Mouse (Mus musculus): ENCODE data around the gene Mast4. TPM values are rescaled to one million over a fixed set of nuclear protein-coding genes. Genes with fewer than 3 reads are reported as not detected.

Mast4 gene
- polyA plus RNA-seq, 1 experiment from 2014 or later = 21.1 TPM

DNA sequence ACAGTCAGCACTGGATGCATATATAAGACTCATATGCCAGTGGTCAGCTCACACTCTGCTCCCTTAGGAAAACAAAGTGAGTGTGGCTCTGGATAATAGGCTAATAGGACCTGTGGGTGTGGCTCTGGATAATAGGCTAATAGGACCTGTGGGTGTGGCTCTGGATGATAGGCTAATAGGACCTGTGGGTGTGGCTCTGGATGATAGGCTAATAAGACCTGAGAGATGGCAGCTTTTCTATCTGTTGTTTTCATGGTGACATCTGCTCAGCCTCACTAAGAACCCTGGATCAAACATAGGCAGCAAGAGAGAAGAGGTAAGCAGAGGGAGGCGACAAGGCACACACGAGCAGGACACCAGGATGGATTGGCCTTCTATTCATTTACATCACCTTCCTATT is 483.7 kb downstream of the Mast4 start:
- ATAC-seq (ENCODE audit: low read depth) = no peak
- no peaks in the 10 kb centered on the region for H3K9me3 ChIP-seq (ENCODE audit: control insufficient read depth, low read length)

DNA sequence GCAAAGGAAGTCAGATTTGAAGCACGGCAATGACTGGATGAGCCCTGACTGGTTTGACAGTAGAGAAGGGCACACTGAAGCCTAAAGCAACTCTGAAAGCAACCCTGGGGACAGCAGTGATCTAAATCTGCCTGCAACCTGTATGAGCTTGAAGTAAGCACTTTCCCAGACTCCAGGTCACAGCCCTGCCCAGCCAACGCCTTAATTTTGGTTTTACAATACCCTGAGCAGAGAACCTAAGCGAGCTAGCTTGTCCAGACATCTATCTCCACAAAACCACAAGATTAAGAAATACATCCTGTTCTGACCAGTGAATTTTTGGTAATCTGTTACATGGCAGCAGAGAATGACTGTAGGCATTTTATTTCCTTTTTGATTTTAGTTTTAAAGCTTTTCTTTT is 485.2 kb downstream of the Mast4 start:
- 55% methylated on average over 3 of the region's 3 CpGs for WGBS
- Histone ChIP-seq H3K36me3 (ENCODE audit: control insufficient read depth, insufficient read depth, low read length) (no peaks in the 10 kb centered on the region), H3K27me3 (replicated peaks; ENCODE audit: control insufficient read depth, insufficient read depth, low read length) (no peaks in the 10 kb centered on the region), H3K27ac (replicated peaks; ENCODE audit: low read depth, low read length) (no peak overlapping the region), H3K4me1 (ENCODE audit: control insufficient read depth, insufficient read depth, low read length) (peaks cover 4% of the 10 kb centered on the region; the same call in 1 of the 2 replicates), H3K9me3 (ENCODE audit: control insufficient read depth, low read length) (no peaks in the 10 kb centered on the region), H3K9ac (ENCODE audit: low read depth, low read length) (no peak overlapping the region), H3K4me2 (ENCODE audit: low read depth, low read length) (no peak overlapping the region), H3K4me3 (ENCODE audit: low read depth, low read length) (no peak overlapping the region)
- ATAC-seq (ENCODE audit: low read depth) (no peak), DNase-seq (ENCODE audit: low spot score) (no peak)

More for the DNA sequence above, 483.7 kb downstream of the Mast4 start:
- WGBS = 81% methylated on average over 2 of the region's 2 CpGs
- Histone ChIP-seq H3K27me3 (replicated peaks; ENCODE audit: control insufficient read depth, insufficient read depth, low read length) (no peaks in the 10 kb centered on the region), H3K9ac (ENCODE audit: low read depth, low read length) (no peak overlapping the region), H3K36me3 (ENCODE audit: control insufficient read depth, insufficient read depth, low read length) (no peaks in the 10 kb centered on the region), H3K4me1 (ENCODE audit: control insufficient read depth, insufficient read depth, low read length) (peaks cover 1% of the 10 kb centered on the region; the same call in 1 of the 2 replicates), H3K4me2 (ENCODE audit: low read depth, low read length) (no peak overlapping the region), H3K4me3 (ENCODE audit: low read depth, low read length) (no peak overlapping the region), H3K27ac (replicated peaks; ENCODE audit: low read depth, low read length) (no peak overlapping the region)
- no peak for DNase-seq (ENCODE audit: low spot score)

- WGBS = 81% methylated on average over 4 of the region's 4 CpGs
- Histone ChIP-seq H3K9ac (ENCODE audit: low read depth, low read length) (no peak overlapping the region), H3K36me3 (ENCODE audit: control insufficient read depth, insufficient read depth, low read length) (no peaks in the 10 kb centered on the region), H3K4me3 (ENCODE audit: low read depth, low read length) (no peak overlapping the region), H3K4me1 (ENCODE audit: control insufficient read depth, insufficient read depth, low read length) (peaks cover 4% of the 10 kb centered on the region; the same call in 1 of the 2 replicates), H3K4me2 (ENCODE audit: low read depth, low read length) (no peak overlapping the region), H3K27me3 (replicated peaks; ENCODE audit: control insufficient read depth, insufficient read depth, low read length) (no peaks in the 10 kb centered on the region), H3K27ac (replicated peaks; ENCODE audit: low read depth, low read length) (no peak overlapping the region), H3K9me3 (ENCODE audit: control insufficient read depth, low read length) (no peaks in the 10 kb centered on the region)
- ATAC-seq (ENCODE audit: low read depth) (no peak), DNase-seq (ENCODE audit: low spot score) (no peak)
Observed at GRCm38 (mm10) chr13:102846473-102846872, 487.8 kb downstream of the Mast4 start.

GRCm38 (mm10) chr13:102842715-102843114 is 491.6 kb downstream of the Mast4 start:
- Histone ChIP-seq H3K4me2 (ENCODE audit: low read depth, low read length) (no peak overlapping the region), H3K27ac (replicated peaks; ENCODE audit: low read depth, low read length) (no peak overlapping the region), H3K4me3 (ENCODE audit: low read depth, low read length) (no peak overlapping the region), H3K9me3 (ENCODE audit: control insufficient read depth, low read length) (no peaks in the 10 kb centered on the region), H3K4me1 (ENCODE audit: control insufficient read depth, insufficient read depth, low read length) (peaks cover 11% of the 10 kb centered on the region), H3K9ac (ENCODE audit: low read depth, low read length) (no peak overlapping the region), H3K36me3 (ENCODE audit: control insufficient read depth, insufficient read depth, low read length) (no peaks in the 10 kb centered on the region), H3K27me3 (replicated peaks; ENCODE audit: control insufficient read depth, insufficient read depth, low read length) (no peaks in the 10 kb centered on the region)
- 87% methylated on average over 2 of the region's 2 CpGs for WGBS
- no peak for DNase-seq (ENCODE audit: low spot score)
- ATAC-seq (ENCODE audit: low read depth) = no peak

DNA sequence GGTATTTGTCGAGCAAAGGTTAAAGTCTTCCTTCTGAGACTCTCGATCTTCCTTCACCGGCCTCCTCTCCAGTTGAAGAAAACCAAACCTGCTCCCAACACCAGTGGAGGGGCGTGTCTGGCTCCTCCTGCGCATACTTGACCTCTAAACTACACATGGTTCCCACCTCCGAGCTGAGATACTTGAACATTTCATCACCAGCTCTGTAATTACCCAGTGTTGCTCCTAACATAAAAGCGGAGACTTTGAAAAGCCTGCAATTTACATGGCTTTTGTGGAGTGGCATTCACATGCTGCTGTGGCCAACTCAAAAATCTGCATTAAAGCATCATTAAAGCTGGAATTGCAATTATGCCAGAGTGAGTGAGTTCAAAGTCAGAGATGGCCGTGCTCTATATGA is 492.1 kb downstream of the Mast4 start:
- 63% methylated on average over 8 of the region's 8 CpGs for WGBS
- ATAC-seq (ENCODE audit: low read depth) = peak; percentile 24; the same call in 1 of the 2 replicates

DNA sequence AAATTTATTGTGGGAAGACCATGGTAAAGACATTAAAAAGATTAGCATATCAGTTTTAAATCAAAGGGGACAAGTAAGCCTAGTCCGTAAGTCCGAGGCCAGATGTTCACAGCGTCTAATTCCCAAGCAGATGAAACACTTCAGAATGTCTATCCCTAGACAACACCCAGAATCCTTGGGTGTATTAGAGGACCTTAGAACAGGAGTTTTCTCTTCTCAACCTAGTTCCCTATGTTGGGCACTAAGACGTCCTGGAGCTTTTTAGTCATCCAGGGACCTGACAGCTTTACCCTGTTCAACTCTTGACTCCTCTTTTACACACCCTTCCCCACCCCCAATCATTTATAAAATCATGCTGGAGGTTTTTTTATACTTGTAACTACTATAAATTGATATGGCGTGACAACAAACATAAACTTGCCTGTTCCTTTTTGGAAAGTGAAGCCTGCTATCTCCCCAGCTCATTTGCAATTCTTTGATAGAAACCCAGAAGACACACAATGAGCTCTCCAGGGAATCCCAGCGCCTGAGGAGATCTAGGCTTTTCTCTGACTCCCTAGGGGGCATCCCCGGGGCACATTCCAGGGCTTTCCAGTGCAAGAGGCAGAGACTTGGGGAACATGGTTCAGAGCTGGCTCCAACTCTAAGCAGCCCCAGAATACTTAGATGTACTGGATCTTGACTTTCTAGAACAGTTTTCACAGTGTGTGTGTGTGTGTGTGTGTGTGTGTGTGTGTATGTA is 494.4 kb downstream of the Mast4 start:
- H3K4me3 ChIP-seq (ENCODE audit: low read depth, low read length) = no peak overlapping the region
- ATAC-seq (ENCODE audit: low read depth) (no peak), DNase-seq (ENCODE audit: low spot score) (no peak)
- 43% methylated on average over 7 of the region's 7 CpGs for WGBS
- peaks cover 7% of the 10 kb centered on the region; the same call in 1 of the 2 replicates for H3K4me1 ChIP-seq (ENCODE audit: control insufficient read depth, insufficient read depth, low read length)
- H3K36me3 ChIP-seq (ENCODE audit: control insufficient read depth, insufficient read depth, low read length) = no peaks in the 10 kb centered on the region
- no peak overlapping the region for H3K27ac ChIP-seq (replicated peaks; ENCODE audit: low read depth, low read length)
- no peak overlapping the region for H3K9ac ChIP-seq (ENCODE audit: low read depth, low read length)
- H3K4me2 ChIP-seq (ENCODE audit: low read depth, low read length) = no peak overlapping the region
- H3K27me3 ChIP-seq (replicated peaks; ENCODE audit: control insufficient read depth, insufficient read depth, low read length) = no peaks in the 10 kb centered on the region
- H3K9me3 ChIP-seq (ENCODE audit: control insufficient read depth, low read length) = no peaks in the 10 kb centered on the region

More for the DNA sequence above, 492.1 kb downstream of the Mast4 start:
- Histone ChIP-seq H3K9me3 (ENCODE audit: control insufficient read depth, low read length) (no peaks in the 10 kb centered on the region), H3K27ac (replicated peaks; ENCODE audit: low read depth, low read length) (no peak overlapping the region), H3K36me3 (ENCODE audit: control insufficient read depth, insufficient read depth, low read length) (no peaks in the 10 kb centered on the region), H3K27me3 (replicated peaks; ENCODE audit: control insufficient read depth, insufficient read depth, low read length) (no peaks in the 10 kb centered on the region), H3K4me1 (ENCODE audit: control insufficient read depth, insufficient read depth, low read length) (peaks cover 11% of the 10 kb centered on the region), H3K9ac (ENCODE audit: low read depth, low read length) (no peak overlapping the region), H3K4me3 (ENCODE audit: low read depth, low read length) (no peak overlapping the region), H3K4me2 (ENCODE audit: low read depth, low read length) (no peak overlapping the region)
- peak; percentile 50 for DNase-seq (ENCODE audit: low spot score)

DNA sequence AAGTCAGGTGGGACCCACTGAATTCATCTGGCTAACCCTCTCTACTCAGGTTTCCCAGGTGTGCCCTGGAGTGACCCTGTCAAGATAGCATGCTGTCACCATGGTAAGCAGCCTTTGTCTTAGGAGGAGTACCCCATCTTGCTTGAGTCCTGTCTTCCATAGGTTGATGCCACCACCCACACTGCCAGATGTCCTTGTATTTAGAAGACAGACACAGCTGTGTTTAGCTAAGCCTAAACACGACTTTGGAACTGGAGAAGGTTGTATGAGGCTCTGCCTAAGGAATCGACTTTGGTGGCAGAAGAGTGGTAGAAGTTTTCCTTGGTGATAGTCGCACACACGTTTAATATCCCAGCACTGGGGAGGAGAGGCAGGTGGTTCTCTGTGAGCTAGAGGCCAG is 496.9 kb downstream of the Mast4 start:
- H3K9me3 ChIP-seq (ENCODE audit: control insufficient read depth, low read length) = no peaks in the 10 kb centered on the region
- 58% methylated on average over 4 of the region's 4 CpGs for WGBS

GRCm38 (mm10) chr13:102835336-102835735 is 499.0 kb downstream of the Mast4 start:
- no peak overlapping the region for H3K4me3 ChIP-seq (ENCODE audit: low read depth, low read length)
- WGBS = 75% methylated on average over 8 of the region's 8 CpGs
- ATAC-seq (ENCODE audit: low read depth) = no peak

More for the DNA sequence above, 496.9 kb downstream of the Mast4 start:
- Histone ChIP-seq H3K4me2 (ENCODE audit: low read depth, low read length) (no peak overlapping the region), H3K4me3 (ENCODE audit: low read depth, low read length) (no peak overlapping the region), H3K4me1 (ENCODE audit: control insufficient read depth, insufficient read depth, low read length) (peaks cover 7% of the 10 kb centered on the region; the same call in 1 of the 2 replicates), H3K27ac (replicated peaks; ENCODE audit: low read depth, low read length) (no peak overlapping the region), H3K27me3 (replicated peaks; ENCODE audit: control insufficient read depth, insufficient read depth, low read length) (no peaks in the 10 kb centered on the region), H3K9ac (ENCODE audit: low read depth, low read length) (no peak overlapping the region), H3K36me3 (ENCODE audit: control insufficient read depth, insufficient read depth, low read length) (no peaks in the 10 kb centered on the region)
- ATAC-seq (ENCODE audit: low read depth) = no peak
- DNase-seq (ENCODE audit: low spot score) = no peak

DNA sequence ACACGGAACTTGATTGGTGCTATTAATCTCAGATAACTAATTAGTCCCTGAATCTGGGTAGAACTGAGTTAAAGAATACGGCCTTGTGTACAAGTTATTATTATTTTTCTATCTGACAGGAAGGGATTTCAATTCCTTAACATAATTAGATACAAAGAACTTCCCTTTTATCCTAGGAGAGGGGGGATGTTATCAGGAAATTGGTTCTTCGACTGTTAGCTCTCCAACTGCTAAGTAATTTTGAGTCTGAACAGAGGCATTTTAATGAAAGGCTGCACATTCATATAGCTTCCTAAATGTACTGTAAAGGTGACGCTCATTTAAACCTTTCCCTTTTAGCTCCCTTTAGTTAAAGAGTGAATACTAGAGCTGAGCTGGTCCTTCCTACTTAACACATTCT is 516.0 kb downstream of the Mast4 start:
- Histone ChIP-seq H3K27me3 (replicated peaks; ENCODE audit: control insufficient read depth, insufficient read depth, low read length) (no peaks in the 10 kb centered on the region), H3K4me3 (ENCODE audit: low read depth, low read length) (no peak overlapping the region), H3K36me3 (ENCODE audit: control insufficient read depth, insufficient read depth, low read length) (no peaks in the 10 kb centered on the region), H3K4me1 (ENCODE audit: control insufficient read depth, insufficient read depth, low read length) (no peaks in the 10 kb centered on the region), H3K9ac (ENCODE audit: low read depth, low read length) (no peak overlapping the region), H3K9me3 (ENCODE audit: control insufficient read depth, low read length) (no peaks in the 10 kb centered on the region), H3K27ac (replicated peaks; ENCODE audit: low read depth, low read length) (no peak overlapping the region), H3K4me2 (ENCODE audit: low read depth, low read length) (no peak overlapping the region)
- DNase-seq (ENCODE audit: low spot score) = no peak
- 67% methylated on average over 4 of the region's 4 CpGs for WGBS
- no peak for ATAC-seq (ENCODE audit: low read depth)

More at GRCm38 (mm10) chr13:102835336-102835735, 499.0 kb downstream of the Mast4 start:
- no peaks in the 10 kb centered on the region for H3K36me3 ChIP-seq (ENCODE audit: control insufficient read depth, insufficient read depth, low read length)
- H3K27me3 ChIP-seq (replicated peaks; ENCODE audit: control insufficient read depth, insufficient read depth, low read length) = no peaks in the 10 kb centered on the region
- DNase-seq (ENCODE audit: low spot score) = no peak
- no peaks in the 10 kb centered on the region for H3K9me3 ChIP-seq (ENCODE audit: control insufficient read depth, low read length)
- peaks cover 5% of the 10 kb centered on the region; the same call in 1 of the 2 replicates for H3K4me1 ChIP-seq (ENCODE audit: control insufficient read depth, insufficient read depth, low read length)
- H3K27ac ChIP-seq (replicated peaks; ENCODE audit: low read depth, low read length) = no peak overlapping the region
- H3K9ac ChIP-seq (ENCODE audit: low read depth, low read length) = no peak overlapping the region
- no peak overlapping the region for H3K4me2 ChIP-seq (ENCODE audit: low read depth, low read length)
